Mouse (Mus musculus) retina, postnatal 7 days (tissue): ENCODE measurements at regions not wholly inside any gene's neighbourhood (a gene's known extent, or its start where the extent isn't known, plus 50 kb on each side); places are given as distances from the start of the nearest gene placed in this dataset.

Experiments
- DNase-seq: peaks from one replicate; pipeline ENCODE4 v3.0.0-alpha.2; 2012; ENCODE audit warnings: low read depth, low spot score

DNA sequence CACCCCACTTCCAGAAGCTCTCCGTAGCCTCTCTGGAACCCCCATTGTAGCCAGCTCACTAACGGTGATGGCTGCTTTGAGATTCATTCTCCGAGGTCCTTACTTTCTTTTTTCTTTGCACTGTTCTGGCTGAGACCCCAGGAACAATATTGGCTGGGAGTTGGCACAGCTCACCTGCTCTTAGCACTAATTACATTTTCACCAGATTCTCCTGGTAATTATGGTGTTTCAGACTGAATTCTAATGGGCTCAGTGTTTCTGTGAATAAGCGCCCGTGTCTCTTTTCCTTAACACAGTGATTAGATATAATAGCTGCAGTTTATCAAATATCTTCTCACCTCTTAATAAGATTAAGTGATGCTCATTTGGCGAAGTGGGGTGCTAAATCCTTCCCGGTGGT is 509.2 kb upstream of the Adamts16 start:
- DNase-seq: no peak

DNA sequence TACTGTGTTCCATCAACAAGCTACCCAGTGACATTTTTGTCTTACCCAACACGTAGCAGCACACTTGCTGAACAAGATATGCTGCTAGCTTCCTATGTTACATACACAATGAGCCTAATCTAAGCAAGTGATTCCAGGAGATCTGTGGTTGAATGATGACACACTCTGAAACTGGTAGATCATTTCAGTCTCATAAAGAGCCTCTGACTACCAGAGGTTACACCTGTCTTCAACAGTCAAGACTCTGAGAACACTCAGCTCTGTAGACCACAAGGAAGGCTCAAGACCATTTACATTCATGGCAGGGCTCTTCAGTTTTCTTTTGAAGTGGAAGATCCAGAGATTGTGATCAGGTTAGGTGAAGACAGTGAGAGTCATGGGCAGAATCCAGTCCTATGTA is 501.3 kb upstream of the Adamts16 start:
- DNase-seq: no peak

DNA sequence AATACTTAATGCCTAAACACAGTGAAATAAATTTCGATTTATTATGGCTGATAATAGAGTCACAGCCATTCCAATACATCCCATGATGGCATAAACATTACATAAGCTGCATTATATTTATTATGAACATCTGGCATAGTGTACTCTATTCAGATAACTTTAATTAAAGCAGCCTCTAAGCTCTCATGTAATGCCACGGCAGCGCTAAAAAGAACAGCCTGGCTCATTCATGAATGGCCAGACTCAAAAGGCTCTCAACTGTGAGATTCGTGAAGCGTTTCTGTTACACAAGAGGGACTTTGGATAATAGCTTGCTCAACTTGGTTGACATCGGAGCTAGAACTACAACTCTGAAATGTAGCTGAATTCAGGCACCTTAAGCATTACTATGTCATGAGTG is 497.1 kb upstream of the Adamts16 start:
- no peak for DNase-seq

DNA sequence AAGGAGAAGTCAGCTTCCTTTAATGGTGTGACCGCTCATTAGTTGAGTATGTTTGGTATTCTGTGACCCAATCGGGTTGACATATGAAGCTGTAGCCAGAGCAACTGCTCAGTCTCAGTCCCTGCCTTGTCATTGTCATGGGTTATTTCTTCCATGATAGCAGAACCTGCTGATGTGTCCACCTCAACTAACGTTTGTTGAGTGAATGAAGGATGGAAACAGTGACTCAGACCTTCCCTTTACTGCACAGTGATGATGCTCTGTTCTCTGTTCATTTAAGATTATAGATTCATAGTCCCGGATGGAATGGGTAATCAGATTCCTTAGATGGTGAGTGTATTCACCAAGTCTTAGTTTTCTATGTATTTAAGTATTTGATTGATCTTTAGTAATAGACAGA is 493.3 kb upstream of the Adamts16 start:
- no peak for DNase-seq

GRCm38 (mm10) chr13:71333146-71333545 is 491.5 kb upstream of the Adamts16 start:
- no peak for DNase-seq

DNA sequence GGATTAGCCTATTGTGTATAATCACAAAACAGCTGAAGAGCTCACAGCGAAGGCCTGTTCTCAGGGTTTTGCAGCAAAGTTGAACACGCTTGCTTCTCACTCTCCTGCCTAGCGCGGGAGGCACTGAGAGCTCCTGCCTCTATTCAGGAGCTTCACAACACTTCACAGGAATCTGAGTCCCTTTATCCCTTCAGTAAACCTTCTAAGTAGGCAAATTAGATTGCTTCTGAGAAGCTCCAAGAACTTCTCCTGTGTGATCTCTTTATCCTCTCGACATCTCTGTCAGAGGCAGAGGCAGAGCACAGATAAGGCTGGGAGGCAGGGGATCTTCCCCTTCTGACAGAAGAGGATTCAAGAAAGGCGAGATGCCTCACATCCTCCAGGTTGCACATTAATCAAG is 488.7 kb upstream of the Adamts16 start:
- DNase-seq: no peak

DNA sequence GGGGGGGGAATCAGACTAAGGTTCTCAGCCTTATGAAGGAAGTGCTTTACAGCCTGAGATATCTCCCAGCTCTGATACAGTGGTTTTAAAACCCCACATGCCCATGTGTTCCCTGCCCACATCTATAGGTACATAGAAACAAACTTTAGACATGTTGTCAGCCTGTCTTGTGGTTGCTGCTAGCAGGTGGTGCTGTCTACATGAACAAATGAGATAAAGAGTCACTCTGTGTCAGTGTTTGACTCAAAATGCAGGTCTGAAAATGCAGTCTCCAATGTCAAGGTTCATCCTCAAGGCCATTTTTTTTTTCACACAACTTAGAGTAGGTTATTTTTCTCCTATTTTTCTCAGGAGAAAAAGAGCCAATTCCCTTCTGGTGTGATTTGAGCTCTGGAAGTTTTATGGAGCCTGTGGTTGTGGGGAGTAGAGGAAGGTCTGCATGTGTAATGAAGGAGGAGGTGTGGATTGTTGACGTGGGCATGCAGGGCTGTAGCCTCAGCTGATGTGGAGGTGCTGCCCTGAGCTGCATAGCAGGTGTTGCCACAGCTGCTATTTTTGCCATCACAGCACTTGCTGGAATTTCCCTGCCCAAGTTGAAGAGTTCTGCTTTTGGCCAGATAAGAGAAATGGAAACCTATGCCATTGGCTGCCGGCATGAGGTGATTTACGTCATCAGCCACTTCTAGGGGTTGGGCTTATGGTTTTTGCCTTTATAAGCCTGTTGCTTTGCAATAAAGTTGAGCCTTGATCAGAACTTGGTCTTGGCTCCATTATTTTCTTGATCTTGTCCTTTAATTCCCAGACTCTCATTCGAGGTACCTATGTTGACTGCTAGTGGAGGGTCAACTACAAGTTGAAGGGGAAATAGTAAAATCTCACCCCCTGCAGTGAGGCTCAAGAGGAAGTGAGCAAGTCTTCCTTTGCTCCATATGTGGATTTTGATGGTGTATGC is 486.5 kb upstream of the Adamts16 start:
- no peak for DNase-seq

GRCm38 (mm10) chr13:71320489-71320888 is 478.9 kb upstream of the Adamts16 start:
- DNase-seq: no peak

DNA sequence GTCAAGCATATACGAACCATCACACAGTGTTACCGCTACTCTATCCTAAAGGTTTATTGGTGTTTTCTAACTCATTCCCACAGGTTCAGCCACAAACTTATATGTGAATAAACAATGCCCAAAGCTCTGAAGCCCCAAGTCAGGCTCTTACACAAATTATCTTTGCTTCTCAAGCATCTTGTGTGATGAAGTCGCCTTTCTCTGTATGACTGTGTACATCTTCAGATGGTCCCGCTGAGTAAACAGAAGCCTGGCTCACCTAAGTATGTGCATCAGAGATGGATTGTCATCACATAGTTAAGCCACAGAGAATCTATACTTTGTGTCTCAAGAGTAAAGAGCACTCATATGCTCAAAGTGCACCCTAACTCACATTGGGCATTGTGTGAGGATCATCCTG is 462.3 kb upstream of the Adamts16 start:
- no peak for DNase-seq

DNA sequence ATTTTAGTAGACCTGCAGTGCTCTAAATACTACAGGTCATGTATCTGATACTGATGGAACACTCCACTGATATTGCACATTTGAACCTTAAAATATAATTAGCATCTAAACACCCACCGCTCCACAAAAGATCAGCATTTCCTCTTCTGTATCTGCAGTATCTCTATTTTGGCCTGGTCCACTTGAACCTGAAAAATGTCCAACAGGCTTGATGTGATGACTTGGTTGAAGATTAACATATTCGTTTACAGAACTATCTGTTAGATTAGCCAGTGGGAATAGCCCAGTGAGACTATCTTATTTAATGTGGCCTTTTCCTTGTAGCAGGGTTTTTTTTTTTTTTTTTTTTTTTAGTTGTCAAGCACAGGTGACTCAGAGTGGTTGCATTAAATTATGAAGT is 434.4 kb upstream of the Adamts16 start:
- no peak for DNase-seq

DNA sequence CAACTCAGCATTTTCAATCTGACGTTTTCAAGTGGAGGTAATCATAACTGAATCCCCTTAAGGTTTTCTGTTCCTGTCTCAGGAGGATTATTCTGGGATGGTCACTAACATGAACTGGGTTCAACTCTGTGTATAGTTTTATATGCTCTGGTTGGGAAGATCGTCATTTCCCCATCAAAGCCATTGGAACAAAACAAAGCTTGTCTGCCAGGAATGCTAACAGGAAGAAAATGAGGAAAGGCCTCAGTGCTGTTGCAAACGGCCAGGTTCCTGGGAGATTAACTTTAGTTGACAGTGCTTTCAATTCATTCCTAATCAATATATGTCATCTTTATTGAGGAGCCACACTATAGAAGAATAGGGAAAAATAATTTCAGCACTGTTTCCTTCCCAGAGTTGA is 432.5 kb upstream of the Adamts16 start:
- no peak for DNase-seq

DNA sequence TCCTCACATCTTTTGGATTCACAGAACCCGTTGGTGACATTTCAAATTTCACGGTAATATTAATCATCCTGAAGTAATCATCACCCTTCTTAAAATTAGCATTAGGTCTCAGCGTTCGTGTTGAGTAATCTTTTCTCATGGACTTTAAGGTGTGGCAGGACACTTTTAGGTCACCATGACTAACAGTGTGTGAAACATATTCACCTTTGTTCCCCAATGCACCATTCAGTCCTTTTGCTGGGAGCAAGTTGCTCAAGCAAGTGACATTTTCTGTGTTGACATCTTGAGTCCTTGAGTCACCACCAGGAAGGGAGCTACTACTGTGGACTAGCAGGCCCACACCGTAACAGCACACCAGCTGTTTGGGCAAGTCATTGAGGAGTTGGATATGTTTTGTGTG is 431.9 kb upstream of the Adamts16 start:
- DNase-seq: no peak

DNA sequence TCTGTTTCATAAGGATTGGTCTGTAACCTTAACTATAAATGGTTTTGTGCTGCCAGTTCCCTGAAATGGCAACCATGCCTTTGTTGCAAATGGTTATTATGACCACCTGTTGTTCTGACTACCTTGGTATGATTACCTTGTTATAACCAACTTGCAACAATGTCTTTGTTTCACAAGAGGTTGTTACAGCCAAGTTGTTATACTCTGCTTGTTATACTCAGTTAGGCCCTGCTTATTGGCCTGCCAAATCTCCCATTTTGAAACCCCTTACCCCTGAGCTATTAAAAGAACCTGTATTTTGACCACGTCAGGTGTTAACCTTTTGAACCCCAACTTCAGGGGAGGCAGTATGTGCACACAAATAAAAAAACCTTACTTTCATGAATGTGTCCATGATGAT is 431.5 kb upstream of the Adamts16 start:
- DNase-seq: no peak

DNA sequence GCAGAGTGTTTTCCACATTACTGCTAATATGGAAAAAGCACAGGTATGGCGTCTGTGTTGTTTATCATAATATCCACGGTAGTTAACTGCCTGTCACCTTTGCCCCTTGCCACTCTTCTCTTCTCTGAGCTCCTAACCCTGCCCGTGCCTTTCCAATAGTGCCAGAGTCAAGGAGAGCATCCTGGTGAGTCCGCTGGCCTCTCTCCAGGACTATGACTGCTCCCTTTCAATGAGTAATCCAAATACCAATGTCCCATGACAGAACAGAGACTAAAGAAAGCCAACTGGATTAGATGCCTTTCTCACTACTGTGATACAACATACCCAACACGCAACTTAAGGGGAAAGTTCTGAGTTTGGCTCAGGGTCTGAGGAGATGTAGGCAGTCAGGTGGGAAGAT is 430.8 kb upstream of the Adamts16 start:
- DNase-seq: no peak

DNA sequence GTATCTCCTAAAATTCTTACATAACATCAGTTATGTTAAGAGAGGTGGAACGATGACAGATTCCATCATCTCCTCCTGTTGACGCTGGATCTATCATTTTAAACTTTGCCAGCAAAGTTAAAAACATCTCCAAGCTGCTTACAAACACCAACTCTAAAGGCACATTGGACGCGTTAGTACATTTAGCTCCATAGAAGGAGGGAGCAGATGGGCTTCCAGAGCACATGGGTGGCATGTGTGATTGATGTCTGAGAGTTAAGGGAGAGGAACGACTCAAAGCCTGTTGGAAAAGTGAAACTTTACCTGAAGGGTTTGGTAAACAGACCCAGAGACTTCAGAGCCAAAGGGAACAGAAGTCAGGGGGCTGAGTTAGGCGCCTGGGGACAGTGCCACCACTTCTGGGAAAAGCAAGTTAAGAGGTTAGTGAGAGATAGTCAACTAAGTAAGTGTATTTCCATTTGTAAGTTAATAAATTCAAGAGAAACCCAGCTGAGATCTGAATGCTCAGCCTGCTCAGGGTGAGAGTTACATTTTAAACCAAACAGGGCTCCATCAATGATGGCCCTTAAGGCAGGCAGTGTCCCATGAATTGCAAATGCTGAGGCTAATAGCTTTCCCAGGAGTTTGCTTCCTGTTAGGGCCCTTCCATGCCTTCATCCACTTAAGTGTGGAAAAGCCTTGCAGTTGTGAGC is 430.3 kb upstream of the Adamts16 start:
- DNase-seq: no peak

GRCm38 (mm10) chr13:71270370-71270769 is 428.8 kb upstream of the Adamts16 start:
- DNase-seq: no peak

DNA sequence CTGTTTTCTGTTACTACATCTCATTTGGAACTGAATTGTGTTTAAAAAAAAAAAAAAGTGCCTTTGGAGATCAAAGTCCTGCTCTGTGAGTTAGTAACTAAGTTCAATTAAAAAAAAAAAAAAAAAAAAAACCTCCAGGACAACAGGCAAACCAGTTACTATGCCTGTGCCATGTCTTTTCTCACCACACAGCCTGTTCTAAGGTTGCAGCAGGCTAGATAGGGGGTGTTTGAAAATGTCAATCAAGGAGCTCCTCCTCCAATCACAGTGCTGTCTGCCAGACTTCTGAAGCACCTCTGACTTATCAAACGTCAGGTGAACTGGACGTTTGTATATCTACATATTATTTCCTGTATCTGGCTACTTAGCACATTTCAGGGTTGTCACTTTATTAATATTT is 427.9 kb upstream of the Adamts16 start:
- no peak for DNase-seq

DNA sequence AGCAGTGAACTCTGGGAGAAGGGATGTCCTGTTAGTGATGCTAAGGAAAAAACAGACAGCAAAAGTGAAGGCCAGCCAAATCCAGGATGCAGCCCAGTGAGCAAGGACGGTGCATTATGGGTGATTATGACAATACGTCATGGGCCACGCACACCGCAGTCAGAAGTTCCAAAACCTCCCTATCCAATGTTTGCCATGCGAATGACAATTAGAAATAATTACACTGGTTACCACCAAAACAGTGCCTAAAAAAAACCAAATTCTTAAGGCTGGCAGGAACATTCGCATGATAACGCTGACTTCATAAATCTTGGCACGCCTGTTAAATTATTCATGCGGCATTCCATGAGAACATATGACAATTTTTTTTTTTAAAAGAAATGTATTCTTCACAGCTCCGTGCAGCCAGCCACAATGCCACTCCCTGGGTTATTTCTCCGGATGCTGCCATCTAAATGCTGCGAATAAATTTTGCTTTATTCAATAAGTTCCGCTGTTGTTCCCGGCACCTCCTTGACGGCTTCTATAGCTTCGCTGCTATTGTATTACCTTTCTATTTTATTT is 421.8 kb upstream of the Adamts16 start:
- no peak for DNase-seq

- DNase-seq: no peak
Measured at GRCm38 (mm10) chr13:71262575-71263295, 421.1 kb upstream of the Adamts16 start.

DNA sequence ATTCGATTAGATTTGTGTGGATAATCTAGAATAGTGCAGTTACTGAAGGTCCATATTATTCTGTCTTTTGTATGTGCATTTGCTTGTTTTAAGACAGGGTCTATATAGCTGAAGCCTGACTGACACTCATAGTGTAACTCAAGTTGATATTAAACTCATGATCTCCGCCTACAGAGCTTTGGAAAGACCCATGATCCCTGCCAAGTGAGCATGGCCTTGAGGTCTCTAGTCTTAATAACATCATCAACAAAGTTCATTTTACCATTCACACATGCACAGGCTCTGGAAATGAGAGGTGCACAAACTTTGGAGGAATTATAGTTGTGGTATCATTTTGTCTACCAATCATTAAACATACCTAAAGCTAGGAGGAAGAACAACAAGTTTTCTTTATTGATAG is 412.4 kb upstream of the Adamts16 start:
- DNase-seq: no peak

GRCm38 (mm10) chr13:71248261-71249031 is 406.8 kb upstream of the Adamts16 start:
- DNase-seq: no peak
